Mouse (Mus musculus) frontal cortex, postnatal 10 days (tissue): ENCODE data around the gene Gpr37l1.
"Not testable (repeated sequence)": the region's sequence is repeated elsewhere in the genome, so short reads cannot be mapped to it uniquely, and the experiment has no call there.

Source experiments
- DNase-seq, 2 experiments: peaks; one replicate each; pipeline ENCODE4 v3.0.0; 2022; ENCODE audit warnings: low spot score in 2 of 2, mixed read lengths in 1 of 2

Gpr37l1 gene

GRCm38 (mm10) chr1:135167435-135167834 is at the start of gene Gpr37l1:
Gpr37l1 (minus strand) TSS chr1:135167681.
- DNase-seq: peak in 1 of 2 experiments; percentile 62

DNA sequence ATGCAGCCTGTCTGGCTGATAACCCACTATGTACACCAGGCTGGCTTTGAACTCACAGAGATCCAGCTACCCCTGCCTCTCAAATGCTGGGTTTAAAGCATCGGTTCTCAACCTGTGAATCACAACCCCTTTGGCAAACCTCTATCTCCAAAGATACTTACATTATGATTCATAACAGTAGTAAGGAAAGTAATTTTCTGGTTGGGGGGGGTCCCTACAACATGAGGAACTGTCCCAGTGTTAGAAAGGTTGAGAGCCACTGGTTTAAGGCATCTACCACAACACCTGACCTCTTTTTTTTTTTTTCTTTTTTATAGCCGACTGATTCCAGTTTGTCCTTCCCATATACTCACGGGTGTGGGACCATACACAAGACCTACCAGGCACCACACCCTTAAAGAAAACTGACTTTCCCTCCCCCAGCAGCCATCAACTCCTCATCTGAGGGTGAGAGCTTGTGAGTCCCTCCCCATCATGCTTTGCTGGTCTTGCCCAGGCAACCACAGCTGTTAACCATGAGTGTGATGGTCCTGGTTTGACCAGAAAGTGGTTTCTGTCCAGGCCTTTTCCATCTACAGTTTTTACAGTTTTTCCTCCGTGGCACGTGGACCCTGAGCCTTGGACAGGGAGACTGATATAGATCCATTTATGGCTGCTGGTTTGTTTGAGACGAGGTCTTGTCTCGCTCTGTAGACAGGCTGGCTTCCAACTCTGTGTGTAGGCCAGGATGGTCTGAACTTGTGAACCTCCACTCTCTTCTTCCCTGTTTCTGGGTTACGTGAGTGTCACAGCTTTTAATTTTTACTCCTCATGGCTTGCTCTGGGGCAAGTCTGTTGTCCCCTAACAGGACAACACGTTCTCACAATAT is 46.5 kb upstream of the Gpr37l1 start:
- no peak for DNase-seq

DNA sequence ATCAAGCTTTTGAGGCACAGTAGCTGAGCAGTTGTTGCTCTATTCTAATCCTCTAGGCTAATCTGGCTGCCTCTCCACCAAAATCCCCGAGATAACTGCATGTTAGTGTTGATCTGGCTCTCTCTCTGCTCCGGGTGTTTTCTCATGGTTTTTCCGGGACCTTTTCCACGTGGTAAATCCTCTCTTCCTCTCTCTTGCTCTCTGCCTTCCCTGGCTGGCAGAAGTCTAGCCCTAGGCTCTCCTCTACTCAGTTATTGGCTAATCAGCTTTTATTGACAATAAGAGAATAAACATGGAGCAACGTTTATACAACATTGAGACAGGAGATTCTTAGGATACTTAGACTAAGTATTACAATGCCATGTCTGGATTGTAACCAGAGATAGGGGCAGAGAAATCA is 42.9 kb upstream of the Gpr37l1 start:
- no peak for DNase-seq

DNA sequence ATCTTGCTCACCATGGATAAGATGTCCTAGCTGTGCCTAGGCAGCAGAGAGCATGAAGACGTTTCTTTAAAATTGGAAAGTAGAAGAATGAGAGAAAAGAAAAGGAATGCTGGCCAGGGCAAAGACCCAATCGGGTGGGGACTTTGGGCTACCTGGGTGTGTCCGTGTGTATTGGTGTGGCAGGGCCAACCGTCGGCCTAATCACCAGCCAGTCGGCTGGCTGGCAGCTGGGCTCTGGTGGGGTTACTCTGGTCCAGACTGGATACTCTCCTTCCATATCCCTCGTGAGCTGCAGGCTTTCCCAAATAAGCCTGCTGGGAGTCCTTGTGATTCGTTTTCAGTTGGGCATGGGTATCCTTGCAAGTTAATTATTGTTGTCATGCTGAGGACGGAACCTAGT is 41.2 kb upstream of the Gpr37l1 start:
- DNase-seq: no peak

DNA sequence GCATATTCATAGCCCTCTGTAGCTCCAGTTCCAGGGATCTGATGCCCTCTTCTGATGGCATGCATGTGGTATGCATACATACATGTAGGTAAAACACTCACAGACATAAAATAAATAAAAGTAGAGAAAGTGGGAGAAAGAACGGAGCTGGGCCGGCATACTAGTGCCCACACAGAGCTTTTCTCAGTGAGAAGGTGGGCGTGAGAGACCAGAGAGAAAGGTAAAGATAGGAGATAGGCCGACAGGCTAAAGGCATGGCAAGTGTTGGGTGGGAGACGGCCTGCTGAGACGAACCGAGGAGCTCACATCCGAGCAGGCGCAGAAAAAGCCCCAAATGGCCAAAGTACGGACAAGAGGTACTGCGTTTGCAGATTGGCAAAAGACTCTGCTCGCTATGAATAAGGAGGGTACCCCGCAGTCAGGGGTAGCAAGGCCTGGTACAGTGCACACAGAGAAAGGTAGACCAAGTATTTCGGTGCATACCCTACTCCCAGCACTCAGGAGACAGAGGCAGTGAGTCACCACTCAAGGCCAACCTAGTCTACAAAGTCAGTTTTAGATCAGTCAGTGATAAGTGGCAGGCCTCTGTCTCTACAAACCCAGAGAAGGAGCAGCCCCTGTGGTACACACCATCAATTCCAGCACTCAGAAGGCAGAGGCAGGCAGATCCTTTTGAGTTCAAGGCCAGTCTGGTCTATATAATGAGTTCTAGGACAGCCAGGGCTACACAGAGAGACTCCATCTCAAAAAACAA is 39.3 kb upstream of the Gpr37l1 start:
- DNase-seq: no peak

GRCm38 (mm10) chr1:135205257-135205656 is 37.8 kb upstream of the Gpr37l1 start:
- DNase-seq: no peak

- no peak for DNase-seq
Observed at GRCm38 (mm10) chr1:135204196-135205126, 37.0 kb upstream of the Gpr37l1 start.

GRCm38 (mm10) chr1:135200400-135200799 is 32.9 kb upstream of the Gpr37l1 start:
- DNase-seq: no peak

DNA sequence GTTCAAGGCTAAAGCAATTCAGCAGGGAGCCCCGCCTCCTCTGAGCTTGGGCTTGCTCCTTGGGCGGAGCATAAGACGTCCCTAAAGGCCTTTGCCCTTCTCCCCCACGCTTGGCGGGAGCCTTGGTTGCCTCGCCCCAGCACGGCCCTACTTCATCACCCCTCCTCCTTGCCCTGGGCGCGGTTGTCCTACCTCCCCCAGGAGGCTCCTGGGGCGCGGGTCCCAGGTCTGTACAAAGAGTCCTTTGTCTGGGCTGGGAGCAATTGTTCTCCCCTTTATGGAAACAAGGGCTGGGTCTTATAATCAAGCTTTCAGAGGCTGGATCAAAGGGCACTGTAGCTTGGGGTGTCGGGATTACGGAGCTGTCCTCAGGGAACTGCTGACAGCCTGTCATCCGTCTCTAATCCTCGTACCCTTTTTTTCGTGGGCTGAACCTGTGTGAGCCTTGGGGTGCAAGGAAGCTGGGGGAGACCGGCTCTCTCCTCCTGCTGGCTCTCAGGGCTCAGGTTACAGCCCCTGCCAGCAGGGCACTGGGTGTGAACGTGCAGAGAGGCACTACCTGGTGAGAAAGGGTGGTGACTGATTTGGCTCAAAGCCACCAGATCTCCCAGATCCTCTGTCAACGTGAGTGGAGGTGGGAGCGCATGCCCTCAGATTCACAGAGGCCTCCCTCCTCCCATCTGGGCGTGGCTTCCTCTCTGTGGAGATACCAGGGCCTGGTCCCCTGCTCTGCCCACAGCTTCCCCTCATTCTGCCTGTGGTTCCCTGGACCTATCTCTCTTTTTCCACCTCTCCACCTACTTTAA is 31.7 kb upstream of the Gpr37l1 start:
- DNase-seq: no peak

DNA sequence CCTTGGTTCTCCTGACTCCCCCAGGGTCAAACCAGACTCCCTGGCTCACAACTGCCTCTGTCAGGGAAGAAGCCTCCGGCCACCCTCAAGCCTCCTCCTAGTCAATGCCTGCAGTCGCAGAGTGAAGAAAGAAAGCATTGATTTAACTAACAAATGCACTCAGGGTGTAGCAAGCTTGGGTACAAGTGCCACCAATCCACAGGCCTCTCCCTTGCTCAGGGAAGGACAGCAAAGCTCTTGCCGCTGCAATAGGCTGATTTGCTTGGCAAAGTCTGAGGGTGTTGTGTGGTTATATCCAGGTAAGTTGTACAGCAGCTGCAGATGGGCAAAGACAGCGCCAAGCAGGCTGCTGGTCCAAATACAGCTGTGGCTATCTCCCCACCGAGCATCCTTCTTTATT is 30.9 kb upstream of the Gpr37l1 start:
- DNase-seq: no peak

- no peak for DNase-seq
Observed at GRCm38 (mm10) chr1:135195907-135196440, 28.5 kb upstream of the Gpr37l1 start.

DNA sequence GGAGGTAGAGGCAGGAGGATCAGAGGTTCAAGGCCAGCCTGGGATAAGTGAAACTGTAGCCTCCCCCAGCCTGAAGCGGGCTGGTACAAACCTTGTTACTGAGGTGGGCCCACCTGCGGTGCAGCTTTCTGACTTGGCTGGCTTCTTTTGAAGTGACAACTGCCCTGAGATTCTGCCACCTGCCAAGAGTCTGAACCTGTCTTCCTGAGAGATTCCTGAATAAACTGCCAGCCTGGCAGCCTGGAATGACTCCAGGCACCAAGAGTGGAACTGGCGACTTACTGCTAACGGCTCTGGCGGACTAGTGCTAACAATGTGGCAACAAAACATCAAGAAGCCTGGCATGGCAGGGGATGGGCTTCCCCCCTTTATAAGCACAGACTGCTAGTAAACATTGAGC is 26.9 kb upstream of the Gpr37l1 start:
- not testable (repeated sequence) for DNase-seq

- DNase-seq: no peak
Observed at GRCm38 (mm10) chr1:135189186-135189585, 21.7 kb upstream of the Gpr37l1 start.

DNA sequence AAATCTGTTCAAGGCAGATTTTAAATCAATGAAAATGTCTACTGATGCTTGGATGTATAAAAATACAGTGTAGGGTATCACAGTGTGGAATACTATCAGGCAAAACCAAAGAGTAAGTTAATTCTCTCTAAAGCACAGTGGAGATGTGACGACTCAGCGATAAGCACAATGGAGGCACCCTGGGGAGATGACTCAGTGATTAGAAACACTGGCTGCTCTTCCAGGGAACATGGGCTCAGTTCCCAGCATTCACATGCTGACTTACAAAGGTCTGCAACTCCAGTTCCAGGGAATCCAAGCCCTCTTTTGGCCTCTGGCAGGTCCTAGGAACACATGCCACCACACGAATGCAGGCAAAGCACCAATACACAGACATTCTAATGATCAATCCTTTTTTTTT is 20.7 kb upstream of the Gpr37l1 start:
- DNase-seq: no peak

DNA sequence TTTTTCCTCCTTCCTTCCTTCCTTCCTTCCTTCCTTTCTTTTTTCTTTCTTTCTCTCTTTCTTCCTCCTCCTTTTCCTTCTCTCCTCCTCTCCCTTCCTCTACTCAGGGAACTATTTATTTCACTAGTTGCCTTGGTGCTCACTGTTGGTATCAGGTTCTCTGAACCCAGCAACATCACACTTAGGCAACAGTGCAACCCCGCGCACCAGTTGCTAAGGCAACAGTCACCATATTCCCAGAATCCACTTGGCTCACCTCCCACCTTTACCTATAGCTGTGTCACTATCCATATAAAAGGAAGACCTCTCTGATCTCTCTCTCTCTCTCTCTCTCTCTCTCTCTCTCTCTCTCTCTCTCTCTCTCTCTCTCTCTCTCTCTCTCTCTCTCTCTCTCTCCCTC is 19.5 kb upstream of the Gpr37l1 start:
- not testable (repeated sequence) for DNase-seq

DNA sequence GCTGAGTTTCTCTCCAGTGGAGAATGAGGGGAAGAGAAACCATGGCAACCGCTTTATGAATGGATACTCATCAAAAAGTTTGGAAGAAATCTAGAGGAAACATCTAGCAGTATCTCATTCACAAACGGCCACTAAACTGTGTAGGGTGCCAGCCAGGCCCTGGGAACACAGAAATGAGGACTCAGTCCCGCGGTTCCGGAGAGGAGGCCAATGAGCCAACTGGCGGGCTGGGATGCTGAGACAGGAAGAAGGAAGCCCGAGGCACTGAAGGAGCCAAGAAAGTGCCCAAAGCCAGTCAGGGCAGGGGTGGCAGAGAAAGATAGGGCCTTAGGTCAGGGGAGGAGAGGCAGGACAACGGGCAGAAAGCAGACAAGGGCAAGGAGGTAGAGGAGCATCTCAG is 18.9 kb upstream of the Gpr37l1 start:
- no peak for DNase-seq

GRCm38 (mm10) chr1:135185936-135186335 is 18.5 kb upstream of the Gpr37l1 start:
- no peak for DNase-seq

- DNase-seq: no peak
Observed at GRCm38 (mm10) chr1:135183941-135184570, 16.6 kb upstream of the Gpr37l1 start.

- DNase-seq: no peak
Observed at GRCm38 (mm10) chr1:135183448-135183847, 16.0 kb upstream of the Gpr37l1 start.

DNA sequence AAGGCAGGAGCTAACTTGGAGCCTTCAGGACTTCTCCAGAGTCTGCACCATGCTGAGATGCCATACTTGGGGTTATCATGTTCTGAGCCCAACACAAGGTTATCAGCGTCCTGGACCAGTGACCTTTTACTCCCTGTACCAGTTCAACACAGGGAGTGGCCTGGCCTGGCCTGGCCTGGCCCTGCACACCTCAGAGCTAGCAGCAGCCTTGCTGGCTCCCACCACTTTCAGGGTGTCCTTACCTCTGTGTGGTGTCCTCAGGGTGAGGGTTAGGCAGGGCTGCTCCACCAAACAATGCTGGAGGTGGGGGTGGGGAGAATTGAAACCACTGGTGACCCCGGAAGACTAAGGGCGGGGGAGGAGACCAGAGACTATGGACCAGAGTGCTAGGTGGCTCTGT is 15.5 kb upstream of the Gpr37l1 start:
- DNase-seq: no peak
